Mouse (Mus musculus): ENCODE measurements around the gene Vmn2r80.

GRCm38 (mm10) chr10:79116125-79116849 is 32.3 kb upstream of the Vmn2r80 start:
- TF ChIP-seq GATA1 (IDR thresholded peaks at IDR 0.05; ENCODE audit: borderline replicate concordance, low read length) (no peak), FLI1 (IDR thresholded peaks at IDR 0.05; ENCODE audit: low read length) (no peak)

Measured in megakaryocyte, embryonic 14.5 days (primary cell).